Mouse (Mus musculus) stomach, adult 2 months (tissue): ENCODE measurements around the gene Pabpn1l. TPM values are rescaled to one million over a fixed set of nuclear protein-coding genes. Genes with fewer than 3 reads are reported as not detected.

Experiments used
- polyA plus RNA-seq: library from polyadenylated mRNA; depleted of rRNA; stranded (reverse); fragments of >200 nt; gene quantifications from 2 replicates; pipeline ENCODE4 v1.2.3, GENCODE M21; 2012; rRNA removed

Gene Pabpn1l
- 0.14 TPM in 1 of 2 replicates, not detected in the other for polyA plus RNA-seq

GRCm38 (mm10) chr8:122622727-122623126 lies at the start of gene Pabpn1l:
Gene Pabpn1l (minus strand): TSS chr8:122622739.

GRCm38 (mm10) chr8:122611295-122612133 lies 11.0 kb downstream of the Pabpn1l start, which contains the start of the genes Galns and Trappc2l:
Gene Galns (minus strand): TSS chr8:122611463.
Gene Trappc2l (plus strand): TSS chr8:122611640.

GRCm38 (mm10) chr8:122576648-122577022 lies 45.9 kb downstream of the Pabpn1l start, which contains the start of gene Aprt:
Gene Aprt (minus strand): TSS chr8:122576909.

Other genes with a start within 250 kb of the Pabpn1l start
- 8.7 and 12.0 TPM in 2 replicates for gene Zc3h18, start 246.1 kb downstream of the Pabpn1l start, polyA plus RNA-seq
- 0.62 TPM in 1 of 2 replicates, not detected in the other for gene Il17c, start 200.7 kb downstream of the Pabpn1l start, polyA plus RNA-seq
- gene Cyba, start 189.8 kb downstream of the Pabpn1l start, polyA plus RNA-seq: 98.1 and 167 TPM in 2 replicates
- gene Mvd, start 179.3 kb downstream of the Pabpn1l start, polyA plus RNA-seq: 23.8 and 27.7 TPM in 2 replicates
- 3.2 and 5.0 TPM in 2 replicates for gene Snai3, start 162.0 kb downstream of the Pabpn1l start, polyA plus RNA-seq
- 34.2 and 46.6 TPM in 2 replicates for gene Rnf166, start 146.7 kb downstream of the Pabpn1l start, polyA plus RNA-seq
- 20.3 and 26.9 TPM in 2 replicates for gene Ctu2, start 146.6 kb downstream of the Pabpn1l start, polyA plus RNA-seq
- gene Piezo1, start 71.4 kb downstream of the Pabpn1l start, polyA plus RNA-seq: 41.3 and 43.5 TPM in 2 replicates
- 8.9 and 27.7 TPM in 2 replicates for gene Cdt1, start 54.7 kb downstream of the Pabpn1l start, polyA plus RNA-seq
- 143 and 230 TPM in 2 replicates for gene Aprt, start 45.8 kb downstream of the Pabpn1l start, polyA plus RNA-seq
- gene Galns, start 11.3 kb downstream of the Pabpn1l start, polyA plus RNA-seq: 3.8 and 5.1 TPM in 2 replicates
- gene Trappc2l, start 11.1 kb downstream of the Pabpn1l start, polyA plus RNA-seq: 70.7 and 75.9 TPM in 2 replicates
- gene Cbfa2t3, start 76.4 kb upstream of the Pabpn1l start, polyA plus RNA-seq: 5.2 and 6.4 TPM in 2 replicates
- 13.9 and 15.6 TPM in 2 replicates for gene Acsf3, start 152.7 kb upstream of the Pabpn1l start, polyA plus RNA-seq
- 0.13 and 0.23 TPM in 2 replicates for gene Cdh15, start 225.2 kb upstream of the Pabpn1l start, polyA plus RNA-seq